Mouse (Mus musculus) heart, embryonic 13.5 days (tissue): ENCODE data around the gene Hspbp1. TPM values are rescaled to one million over a fixed set of nuclear protein-coding genes. Genes with fewer than 3 reads are reported as not detected.

Source experiments
- polyA plus RNA-seq: library from polyadenylated mRNA; unstranded; fragments of >200 nt; fragmentation: Nextera tagmentation; extraction: Ambion mirVana; gene quantifications from 2 replicates; pipeline ENCODE4 v1.2.1, GENCODE M21; 2015

Gene Hspbp1
- polyA plus RNA-seq, 1 experiment from 2014 or later: 74.0 TPM

Other genes starting within 250 kb of the Hspbp1 start
- gene Rdh13, start 239.4 kb downstream of the Hspbp1 start, polyA plus RNA-seq: 24.7 and 29.9 TPM in 2 replicates
- gene Eps8l1, start 224.4 kb downstream of the Hspbp1 start, polyA plus RNA-seq: 3.3 and 4.2 TPM in 2 replicates
- gene Ppp1r12c, start 183.4 kb downstream of the Hspbp1 start, polyA plus RNA-seq: 29.2 and 33.9 TPM in 2 replicates
- gene Tnnt1, start 168.7 kb downstream of the Hspbp1 start, polyA plus RNA-seq: 610 and 755 TPM in 2 replicates
- 2,083 and 2,324 TPM in 2 replicates for gene Tnni3, start 160.8 kb downstream of the Hspbp1 start, polyA plus RNA-seq
- gene Dnaaf3, start 152.6 kb downstream of the Hspbp1 start, polyA plus RNA-seq: 0.59 and 0.95 TPM in 2 replicates
- 1.4 and 2.7 TPM in 2 replicates for gene Syt5, start 137.5 kb downstream of the Hspbp1 start, polyA plus RNA-seq
- 0.04 TPM in 1 of 2 replicates, not detected in the other for gene Ptprh, start 81.0 kb downstream of the Hspbp1 start, polyA plus RNA-seq
- 2.4 TPM in 2 replicates for gene Tmem86b, start 53.6 kb downstream of the Hspbp1 start, polyA plus RNA-seq
- gene Ppp6r1, start 26.0 kb downstream of the Hspbp1 start, polyA plus RNA-seq: 7.2 and 7.4 TPM in 2 replicates
- gene Brsk1, start 5.5 kb upstream of the Hspbp1 start, polyA plus RNA-seq: 0.46 and 0.91 TPM in 2 replicates
- gene Tmem150b, start 40.2 kb upstream of the Hspbp1 start, polyA plus RNA-seq: 0.05 and 0.07 TPM in 2 replicates
- 57.1 and 60.0 TPM in 2 replicates for gene Kmt5c, start 55.0 kb upstream of the Hspbp1 start, polyA plus RNA-seq
- 35.4 and 36.4 TPM in 2 replicates for gene Cox6b2, start 68.0 kb upstream of the Hspbp1 start, polyA plus RNA-seq
- gene Fam71e2, start 86.2 kb upstream of the Hspbp1 start, polyA plus RNA-seq: not detected in 2 replicates
- 0.09 TPM in 1 of 2 replicates, not detected in the other for gene Il11, start 97.8 kb upstream of the Hspbp1 start, polyA plus RNA-seq
- gene Tmem190, start 97.9 kb upstream of the Hspbp1 start, polyA plus RNA-seq: not detected in 2 replicates
- gene Tmem238, start 104.6 kb upstream of the Hspbp1 start, polyA plus RNA-seq: 4.1 and 4.3 TPM in 2 replicates
- 209 and 245 TPM in 2 replicates for gene Rpl28, start 107.8 kb upstream of the Hspbp1 start, polyA plus RNA-seq
- 327 and 359 TPM in 2 replicates for gene Ube2s, start 127.5 kb upstream of the Hspbp1 start, polyA plus RNA-seq
- 0.04 TPM in 2 replicates for gene Shisa7, start 159.6 kb upstream of the Hspbp1 start, polyA plus RNA-seq
- 3.7 and 3.8 TPM in 2 replicates for gene Isoc2b, start 185.2 kb upstream of the Hspbp1 start, polyA plus RNA-seq
- gene Isoc2a, start 192.1 kb upstream of the Hspbp1 start, polyA plus RNA-seq: 1.4 TPM in 2 replicates
- gene Gm36210, start 221.4 kb upstream of the Hspbp1 start, polyA plus RNA-seq: 0.27 TPM in 1 of 2 replicates, not detected in the other
- gene Zfp628, start 230.1 kb upstream of the Hspbp1 start, polyA plus RNA-seq: 2.4 and 2.9 TPM in 2 replicates
- 4.2 and 5.8 TPM in 2 replicates for gene Nat14, start 237.0 kb upstream of the Hspbp1 start, polyA plus RNA-seq
- gene Ssc5d, start 240.7 kb upstream of the Hspbp1 start, polyA plus RNA-seq: 1.5 and 2.0 TPM in 2 replicates